Mouse (Mus musculus) skeletal muscle tissue, adult 2 months (tissue): ENCODE measurements at regions not wholly inside any gene's neighbourhood (a gene's known extent, or its start where the extent isn't known, plus 50 kb on each side); places are given as distances from the start of the nearest gene placed in this dataset.

Experiments used
- DNase-seq: peaks from one replicate; pipeline ENCODE4 v3.0.0-alpha.2; 2012; ENCODE audit warnings: low read depth, low spot score

DNA sequence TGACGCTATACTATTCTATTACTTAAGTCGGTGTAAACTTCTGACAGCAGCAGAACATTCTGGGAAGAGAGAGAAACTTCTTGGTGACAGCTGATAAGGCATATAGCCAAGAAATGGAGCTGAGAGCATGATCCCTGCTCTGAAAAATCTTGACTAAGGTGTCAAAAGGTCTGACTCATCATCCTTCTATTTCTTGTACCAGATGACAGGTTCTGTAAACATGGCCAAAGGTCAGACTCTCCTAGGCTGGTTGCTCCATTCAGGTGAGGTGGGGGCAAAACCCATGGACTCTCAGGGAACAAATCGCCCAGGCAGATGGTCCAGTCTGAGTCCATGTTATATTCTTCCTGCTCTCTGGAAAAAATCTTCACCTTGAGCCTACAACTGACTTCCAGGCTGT is 283.5 kb downstream of the Lmo7 start:
- peak; percentile 72 for DNase-seq

DNA sequence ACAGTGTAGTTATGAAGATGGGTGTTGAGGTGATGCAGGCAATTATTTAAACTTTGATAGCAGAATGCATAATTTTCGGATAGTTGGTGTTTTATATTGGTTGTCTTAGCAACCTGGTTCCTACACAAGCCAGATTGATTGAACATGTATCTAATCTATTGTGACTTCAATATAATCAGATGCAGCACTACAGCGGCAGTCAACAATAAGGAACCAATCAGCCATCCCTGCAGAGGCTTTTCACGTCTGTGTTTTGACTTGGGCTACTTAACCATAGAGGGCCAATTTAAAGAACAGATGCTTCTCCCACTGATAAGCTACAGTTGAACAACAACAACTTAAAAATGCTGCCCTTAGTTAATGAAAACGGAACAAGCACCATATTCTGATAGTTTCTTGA is 267.8 kb downstream of the Lmo7 start:
- DNase-seq = no peak

GRCm38 (mm10) chr14:101984401-101984800 is 254.6 kb downstream of the Lmo7 start:
- DNase-seq = no peak
